Mouse (Mus musculus) urinary bladder, postnatal 25 days (tissue): Measurements from ENCODE around the gene Arpc1b.

Experiments used
- DNase-seq: peaks from one replicate; pipeline ENCODE4 v3.0.0; 2022; ENCODE audit warnings: low spot score

Arpc1b gene

GRCm38 (mm10) chr5:145164710-145165109 is 50.7 kb downstream of the Arpc1b start:
- DNase-seq, result no peak

- DNase-seq, result no peak
These were observed 51.2 kb downstream of the Arpc1b start for GRCm38 (mm10) chr5:145165184-145165583.

- peak; percentile 96 for DNase-seq
These were observed 52.7 kb downstream of the Arpc1b start, which contains the start of the genes Ptcd1 and Cpsf4 for GRCm38 (mm10) chr5:145166536-145167305. Gene Ptcd1, minus strand, starts transcription at chr5:145167108. Gene Cpsf4, plus strand, starts transcription at chr5:145167213.

- no peak for DNase-seq
These were observed 53.3 kb downstream of the Arpc1b start for GRCm38 (mm10) chr5:145167306-145167661.

- no peak for DNase-seq
These were observed 64.5 kb downstream of the Arpc1b start for GRCm38 (mm10) chr5:145178461-145178980.
